Mouse (Mus musculus): ENCODE measurements around the gene Foxn3. TPM values are rescaled to one million over a fixed set of nuclear protein-coding genes. Genes with fewer than 3 reads are reported as not detected.

The Foxn3 gene
- polyA plus RNA-seq, 1 experiment, result 5.8 TPM

DNA sequence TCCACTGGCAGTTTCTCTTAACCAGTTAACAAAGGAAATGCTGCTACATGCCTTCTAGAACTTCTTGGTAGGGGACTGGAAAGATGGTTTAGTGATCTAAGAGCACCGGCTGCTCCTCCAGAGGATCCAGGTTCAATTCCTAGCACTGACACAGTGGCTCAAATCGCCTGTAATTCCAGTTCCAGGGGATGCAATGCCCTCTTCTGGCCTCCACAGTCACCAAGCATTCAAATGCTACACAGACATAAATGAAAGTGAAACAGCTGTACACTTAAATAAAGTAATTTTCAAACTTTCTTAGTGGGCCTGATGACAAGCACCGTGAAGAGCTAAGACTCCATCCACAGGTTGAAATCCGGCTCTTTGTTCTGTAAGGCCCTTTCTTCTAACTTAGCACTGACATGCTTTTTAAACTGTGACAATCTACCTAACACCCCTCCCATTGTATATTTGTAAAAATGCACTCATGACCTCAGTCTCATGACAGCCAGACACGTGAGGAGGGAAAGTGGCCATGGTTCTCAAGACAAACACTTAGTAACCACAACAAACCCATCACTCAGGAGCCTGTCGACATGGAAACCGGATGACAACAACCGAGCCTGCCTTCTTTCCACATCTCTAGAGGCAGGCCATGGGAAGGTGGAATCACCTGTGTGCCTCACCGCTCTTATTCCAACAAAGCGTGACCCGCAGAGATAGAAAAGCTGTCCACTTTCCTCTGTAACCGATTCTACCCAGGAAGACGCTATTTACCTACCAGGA, 222.8 kb downstream of the Foxn3 start:
- Histone ChIP-seq H3K36me3 (ENCODE audit: control insufficient read depth, insufficient read depth) (no peaks in the 10 kb centered on the region), H3K27me3 (ENCODE audit: control insufficient read depth, insufficient read depth, insufficient read length) (no peaks in the 10 kb centered on the region), H3ac (ENCODE audit: control insufficient read depth, insufficient read length) (no peak overlapping the region), H3K4me3 (no peak overlapping the region), H3K79me2 (ENCODE audit: control insufficient read depth, insufficient read depth) (no peaks in the 10 kb centered on the region), H3K4me2 (ENCODE audit: low read depth) (no peak overlapping the region)
- no peak for TF ChIP-seq CEBPB (IDR thresholded peaks at IDR 0.05; ENCODE audit: insufficient read depth, poor library complexity, severe bottlenecking)
- no peak for TF ChIP-seq MAX (IDR thresholded peaks at IDR 0.05; ENCODE audit: low read depth)
- TF ChIP-seq POLR2A (IDR thresholded peaks at IDR 0.05; ENCODE audit: insufficient read length, low read depth), result no peak
- no peak for TF ChIP-seq POLR2AphosphoS2 (IDR thresholded peaks at IDR 0.05; ENCODE audit: insufficient read length, low read depth)
- no peak for TF ChIP-seq TCF12 (IDR thresholded peaks at IDR 0.05; ENCODE audit: insufficient read depth, poor library complexity, severe bottlenecking)
- no peak for TF ChIP-seq USF1 (IDR thresholded peaks at IDR 0.05; ENCODE audit: low read depth)
- TF ChIP-seq MYOD1 (IDR thresholded peaks at IDR 0.05; ENCODE audit: control insufficient read depth in 1 of 3, insufficient read length in 2 of 3, low read depth in 2 of 3), result no peak
- TF ChIP-seq REST (IDR thresholded peaks at IDR 0.05; ENCODE audit: insufficient read depth, insufficient read length), result no peak

GRCm38 (mm10) chr12:99339640-99340325, 223.6 kb downstream of the Foxn3 start:
- Histone ChIP-seq H3K36me3 (ENCODE audit: control insufficient read depth, insufficient read depth) (no peaks in the 10 kb centered on the region), H3K79me2 (ENCODE audit: control insufficient read depth, insufficient read depth) (no peaks in the 10 kb centered on the region), H3K4me2 (ENCODE audit: low read depth) (no peak overlapping the region), H3K4me3 (no peak overlapping the region), H3K27me3 (ENCODE audit: control insufficient read depth, insufficient read depth, insufficient read length) (no peaks in the 10 kb centered on the region), H3ac (ENCODE audit: control insufficient read depth, insufficient read length) (no peak overlapping the region)
- TF ChIP-seq MYOG (IDR thresholded peaks at IDR 0.05; ENCODE audit: control insufficient read depth in 1 of 3, insufficient read depth in 1 of 3, insufficient read length in 2 of 3, low read depth in 2 of 3), result no peak
- TF ChIP-seq POLR2A (IDR thresholded peaks at IDR 0.05; ENCODE audit: insufficient read length, low read depth), result no peak
- no peak for TF ChIP-seq TCF12 (IDR thresholded peaks at IDR 0.05; ENCODE audit: insufficient read depth, poor library complexity, severe bottlenecking)
- no peak for TF ChIP-seq MAX (IDR thresholded peaks at IDR 0.05; ENCODE audit: low read depth)
- TF ChIP-seq MYOD1 (IDR thresholded peaks at IDR 0.05; ENCODE audit: control insufficient read depth in 1 of 3, insufficient read length in 2 of 3, low read depth in 2 of 3), result peak in 2 of 3 experiments; percentile 15 to 27

- TF ChIP-seq POLR2A (IDR thresholded peaks at IDR 0.05; ENCODE audit: insufficient read length, low read depth), result no peak
- TF ChIP-seq CEBPB (IDR thresholded peaks at IDR 0.05; ENCODE audit: insufficient read depth, poor library complexity, severe bottlenecking), result no peak
- no peak for TF ChIP-seq TCF3 (IDR thresholded peaks at IDR 0.05; ENCODE audit: insufficient read length, low read depth)
- no peak for TF ChIP-seq MYOG (IDR thresholded peaks at IDR 0.05; ENCODE audit: control insufficient read depth in 1 of 3, insufficient read depth in 1 of 3, insufficient read length in 2 of 3, low read depth in 2 of 3)
- no peak for TF ChIP-seq MAX (IDR thresholded peaks at IDR 0.05; ENCODE audit: low read depth)
- TF ChIP-seq USF1 (IDR thresholded peaks at IDR 0.05; ENCODE audit: low read depth), result no peak
- TF ChIP-seq TCF12 (IDR thresholded peaks at IDR 0.05; ENCODE audit: insufficient read depth, poor library complexity, severe bottlenecking), result no peak
- no peak for TF ChIP-seq REST (IDR thresholded peaks at IDR 0.05; ENCODE audit: insufficient read depth, insufficient read length)
- no peak for TF ChIP-seq SRF (IDR thresholded peaks at IDR 0.05; ENCODE audit: control insufficient read depth, insufficient read length, low read depth)
- H3K4me2 ChIP-seq (ENCODE audit: low read depth), result no peak overlapping the region
- H3K4me3 ChIP-seq, result no peak overlapping the region
- H3K36me3 ChIP-seq (ENCODE audit: control insufficient read depth, insufficient read depth), result no peaks in the 10 kb centered on the region
- H3K27me3 ChIP-seq (ENCODE audit: control insufficient read depth, insufficient read depth, insufficient read length), result no peaks in the 10 kb centered on the region
- H3K79me2 ChIP-seq (ENCODE audit: control insufficient read depth, insufficient read depth), result no peaks in the 10 kb centered on the region
- H3ac ChIP-seq (ENCODE audit: control insufficient read depth, insufficient read length), result no peak overlapping the region
Observed at GRCm38 (mm10) chr12:99338754-99339153, 224.6 kb downstream of the Foxn3 start.

DNA sequence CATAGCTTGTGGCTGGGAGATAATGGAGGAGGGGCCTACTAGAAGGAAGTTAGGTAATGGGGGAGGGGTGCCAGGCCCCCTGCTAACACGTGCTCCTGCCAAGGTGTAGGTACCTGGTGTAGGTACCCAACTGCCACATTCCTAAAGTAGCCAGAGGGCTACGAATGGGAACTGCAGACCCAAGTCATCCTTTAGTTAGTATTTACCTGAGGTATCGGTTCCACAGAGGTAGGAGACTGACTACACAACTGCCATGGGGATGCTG, 226.3 kb downstream of the Foxn3 start:
- Histone ChIP-seq H3K36me3 (ENCODE audit: control insufficient read depth, insufficient read depth) (no peaks in the 10 kb centered on the region), H3K4me3 (no peak overlapping the region), H3K4me2 (ENCODE audit: low read depth) (peak overlapping the region; percentile 62), H3ac (ENCODE audit: control insufficient read depth, insufficient read length) (no peak overlapping the region), H3K79me2 (ENCODE audit: control insufficient read depth, insufficient read depth) (no peaks in the 10 kb centered on the region), H3K27me3 (ENCODE audit: control insufficient read depth, insufficient read depth, insufficient read length) (no peaks in the 10 kb centered on the region)
- no peak for TF ChIP-seq MYOD1 (IDR thresholded peaks at IDR 0.05; ENCODE audit: control insufficient read depth in 1 of 3, insufficient read length in 2 of 3, low read depth in 2 of 3)
- TF ChIP-seq POLR2A (IDR thresholded peaks at IDR 0.05; ENCODE audit: insufficient read length, low read depth), result no peak
- no peak for TF ChIP-seq SRF (IDR thresholded peaks at IDR 0.05; ENCODE audit: control insufficient read depth, insufficient read length, low read depth)
- no peak for TF ChIP-seq USF1 (IDR thresholded peaks at IDR 0.05; ENCODE audit: low read depth)
- no peak for TF ChIP-seq MAX (IDR thresholded peaks at IDR 0.05; ENCODE audit: low read depth)
- TF ChIP-seq POLR2AphosphoS2 (IDR thresholded peaks at IDR 0.05; ENCODE audit: insufficient read length, low read depth), result no peak
- no peak for TF ChIP-seq REST (IDR thresholded peaks at IDR 0.05; ENCODE audit: insufficient read depth, insufficient read length)
- no peak for TF ChIP-seq E2F4 (IDR thresholded peaks at IDR 0.05; ENCODE audit: insufficient read depth)
- no peak for TF ChIP-seq TCF12 (IDR thresholded peaks at IDR 0.05; ENCODE audit: insufficient read depth, poor library complexity, severe bottlenecking)
- TF ChIP-seq MYOG (IDR thresholded peaks at IDR 0.05; ENCODE audit: control insufficient read depth in 1 of 3, insufficient read depth in 1 of 3, insufficient read length in 2 of 3, low read depth in 2 of 3), result no peak
- no peak for TF ChIP-seq CEBPB (IDR thresholded peaks at IDR 0.05; ENCODE audit: insufficient read depth, poor library complexity, severe bottlenecking)
- TF ChIP-seq TCF3 (IDR thresholded peaks at IDR 0.05; ENCODE audit: insufficient read length, low read depth), result no peak

All from myocyte (in vitro differentiated cells).